Mouse (Mus musculus) liver, adult (tissue): ENCODE results near the gene Mdm2.

ENCODE experiments used
- GATA4 ChIP-seq: IDR thresholded peaks from 2 replicates; pipeline ENCODE4 v1.6.1; 2014; ENCODE audit warnings: mild to moderate bottlenecking, low read length; ENCODE audit not compliant: insufficient replicate concordance

Gene Mdm2

GRCm38 (mm10) chr10:117654576-117655123, 55.9 kb downstream of the Mdm2 start:
- no peak for TF ChIP-seq GATA4

GRCm38 (mm10) chr10:117653779-117654173, 56.8 kb downstream of the Mdm2 start:
- TF ChIP-seq GATA4: no peak

GRCm38 (mm10) chr10:117652930-117653778, 57.4 kb downstream of the Mdm2 start:
- TF ChIP-seq GATA4: no peak

GRCm38 (mm10) chr10:117652378-117652774, 58.2 kb downstream of the Mdm2 start:
- no peak for TF ChIP-seq GATA4

GRCm38 (mm10) chr10:117651587-117652377, 58.8 kb downstream of the Mdm2 start:
- no peak for TF ChIP-seq GATA4

GRCm38 (mm10) chr10:117650725-117651124, 59.8 kb downstream of the Mdm2 start:
- TF ChIP-seq GATA4: no peak

- no peak for TF ChIP-seq GATA4
Observed at GRCm38 (mm10) chr10:117650042-117650655, 60.4 kb downstream of the Mdm2 start.

GRCm38 (mm10) chr10:117649292-117650041, 61.1 kb downstream of the Mdm2 start:
- no peak for TF ChIP-seq GATA4

GRCm38 (mm10) chr10:117648643-117649042, 61.9 kb downstream of the Mdm2 start:
- TF ChIP-seq GATA4: no peak

GRCm38 (mm10) chr10:117647964-117648472, 62.5 kb downstream of the Mdm2 start:
- TF ChIP-seq GATA4: no peak

- no peak for TF ChIP-seq GATA4
Observed at GRCm38 (mm10) chr10:117647158-117647505, 63.4 kb downstream of the Mdm2 start.

GRCm38 (mm10) chr10:117646482-117647157, 63.9 kb downstream of the Mdm2 start:
- no peak for TF ChIP-seq GATA4

- no peak for TF ChIP-seq GATA4
Observed at GRCm38 (mm10) chr10:117645487-117645964, 65.0 kb downstream of the Mdm2 start.

- no peak for TF ChIP-seq GATA4
Observed at GRCm38 (mm10) chr10:117644828-117645227, 65.7 kb downstream of the Mdm2 start.
